Mouse (Mus musculus) limb, embryonic 11.5 days (tissue): ENCODE measurements around the gene Tmprss9. TPM values are rescaled to one million over a fixed set of nuclear protein-coding genes. Genes with fewer than 3 reads are reported as not detected.
A peak's percentile ranks its signal among the peaks of the same experiment; 100 is the strongest.

Experiments used
- ATAC-seq: fragments of 200-750 bp; cut with Nextera tagmentation; 2 replicates; pipeline ENCODE4 v1.8.0; 2017; ENCODE audit warnings: low read depth; ENCODE audit not compliant: insufficient number of reproducible peaks, low FRiP score, low TSS enrichment
- DNase-seq: peaks from one replicate; pipeline ENCODE4 v3.0.0-alpha.2; 2015; ENCODE audit warnings: low spot score
- H3K27ac ChIP-seq: fragments of 300-500 bp; sonication (generic); replicated peaks from 2 replicates; pipeline ENCODE4 v1.5.1; 2014; ENCODE audit warnings: low read depth, mild to moderate bottlenecking, low read length
- H3K27me3 ChIP-seq: fragments of 300-500 bp; sonication (generic); 2 replicates; pipeline ENCODE4 v1.6.1; 2014; ENCODE audit warnings: mild to moderate bottlenecking, low read length, mixed read lengths; ENCODE audit not compliant: control insufficient read depth, insufficient read depth
- H3K36me3 ChIP-seq: fragments of 300-500 bp; sonication (generic); 2 replicates; pipeline ENCODE4 v1.6.1; 2014; ENCODE audit warnings: mild to moderate bottlenecking, low read length, moderate library complexity, mixed read lengths; ENCODE audit not compliant: control insufficient read depth, insufficient read depth
- H3K4me1 ChIP-seq: fragments of 300-500 bp; sonication (generic); 2 replicates; pipeline ENCODE4 v1.6.1; 2014; ENCODE audit warnings: low read length, mixed read lengths; ENCODE audit not compliant: control insufficient read depth, insufficient read depth
- H3K4me2 ChIP-seq: fragments of 300-500 bp; sonication (generic); 2 replicates; pipeline ENCODE4 v1.6.1; 2014; ENCODE audit warnings: low read depth, mild to moderate bottlenecking, moderate library complexity; ENCODE audit not compliant: severe bottlenecking
- H3K4me3 ChIP-seq: fragments of 300-500 bp; sonication (generic); 2 replicates; pipeline ENCODE4 v1.5.1; 2014; ENCODE audit warnings: low read depth, low read length
- H3K9ac ChIP-seq: fragments of 300-500 bp; sonication (generic); 2 replicates; pipeline ENCODE4 v1.6.1; 2014; ENCODE audit warnings: mild to moderate bottlenecking, low read length
- H3K9me3 ChIP-seq: fragments of 300-500 bp; sonication (generic); 2 replicates; pipeline ENCODE4 v1.6.1; 2016; ENCODE audit warnings: low read length; ENCODE audit not compliant: control insufficient read depth
- WGBS: fragments of 180-500 bp; shearing (Covaris S2); extraction: QIAGEN DNeasy Blood & Tissue Kit; methylation state at CpG from one replicate; pipeline ENCODE4 v1.1.7; 2014; 5-methylcytosine and 5-hydroxymethylcytosine counted together
- polyA plus RNA-seq: library from polyadenylated mRNA; unstranded; fragments of >200 nt; fragmentation: Nextera tagmentation; extraction: Ambion mirVana; gene quantifications from 2 replicates; pipeline ENCODE4 v1.2.1, GENCODE M21; 2014

Tmprss9 gene
- polyA plus RNA-seq, 1 experiment from 2014 or later, result not detected

DNA sequence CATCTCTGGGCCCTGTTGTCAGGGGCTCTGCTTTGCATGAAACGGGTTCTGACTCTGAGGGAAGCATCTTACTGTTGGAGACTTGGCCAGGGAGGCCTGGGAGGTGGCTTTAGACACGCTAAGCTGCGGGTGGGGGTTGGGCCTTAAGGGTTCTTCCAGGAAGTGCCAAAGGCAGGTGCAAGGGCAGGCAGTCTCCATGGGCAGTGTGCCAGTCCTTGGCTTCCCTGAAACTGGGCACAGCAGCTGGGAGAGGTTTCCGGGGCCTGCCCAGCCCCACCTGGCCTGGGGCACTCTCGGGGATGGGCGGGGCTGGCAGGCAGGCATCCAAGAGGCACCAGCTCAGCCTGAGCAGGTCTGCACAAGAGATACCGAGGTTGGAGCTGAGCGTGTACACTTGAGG, 66.0 kb downstream of the Tmprss9 start:
- Histone ChIP-seq H3K27ac (no peak overlapping the region), H3K9ac (no peak overlapping the region), H3K4me1 (peaks cover 72% of the 10 kb centered on the region), H3K27me3 (peaks cover 21% of the 10 kb centered on the region), H3K4me2 (no peak overlapping the region), H3K36me3 (no peaks in the 10 kb centered on the region), H3K4me3 (no peak overlapping the region), H3K9me3 (no peaks in the 10 kb centered on the region)
- DNase-seq (no peak), ATAC-seq (no peak)
- WGBS, result 35% methylated on average over 8 of the region's 8 CpGs

- 10% methylated on average over 15 of the region's 15 CpGs for WGBS
- H3K27me3 ChIP-seq, result peaks cover 9% of the 10 kb centered on the region; the same call in 1 of the 2 replicates
- ATAC-seq (peak; percentile 32; the same call in 1 of the 2 replicates), DNase-seq (peak; percentile 50)
- H3K4me3 ChIP-seq, result peak overlapping the region; percentile 30; the same call in 1 of the 2 replicates
- peak overlapping the region; percentile 63 for H3K4me2 ChIP-seq
- H3K9me3 ChIP-seq, result no peaks in the 10 kb centered on the region
- no peaks in the 10 kb centered on the region for H3K36me3 ChIP-seq
- no peak overlapping the region for H3K27ac ChIP-seq
- no peak overlapping the region; the same call in 1 of the 2 replicates for H3K9ac ChIP-seq
- peaks cover 58% of the 10 kb centered on the region for H3K4me1 ChIP-seq
Measured at GRCm38 (mm10) chr10:80938831-80939550, 67.3 kb downstream of the Tmprss9 start.

DNA sequence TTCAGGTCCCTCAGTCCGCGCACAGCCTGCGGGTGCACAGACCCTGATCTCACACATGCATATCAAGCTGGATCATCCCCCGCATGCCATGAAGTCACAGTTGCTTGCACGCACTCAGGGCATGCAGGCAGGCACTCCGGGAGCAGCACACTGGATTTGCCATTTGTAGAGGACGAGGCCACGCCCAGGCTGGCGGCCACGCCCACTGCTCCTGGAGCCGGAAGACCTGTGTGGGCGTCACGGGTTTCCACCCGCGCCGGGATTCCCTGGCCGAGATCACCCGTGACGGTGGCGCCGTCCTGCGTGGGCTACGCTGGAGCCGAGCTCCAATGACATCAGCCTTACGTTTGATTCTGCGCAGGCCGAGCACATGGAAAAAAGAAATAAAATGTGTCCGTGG, 68.0 kb downstream of the Tmprss9 start:
- Histone ChIP-seq H3K9me3 (no peaks in the 10 kb centered on the region), H3K4me1 (peaks cover 53% of the 10 kb centered on the region)

DNA sequence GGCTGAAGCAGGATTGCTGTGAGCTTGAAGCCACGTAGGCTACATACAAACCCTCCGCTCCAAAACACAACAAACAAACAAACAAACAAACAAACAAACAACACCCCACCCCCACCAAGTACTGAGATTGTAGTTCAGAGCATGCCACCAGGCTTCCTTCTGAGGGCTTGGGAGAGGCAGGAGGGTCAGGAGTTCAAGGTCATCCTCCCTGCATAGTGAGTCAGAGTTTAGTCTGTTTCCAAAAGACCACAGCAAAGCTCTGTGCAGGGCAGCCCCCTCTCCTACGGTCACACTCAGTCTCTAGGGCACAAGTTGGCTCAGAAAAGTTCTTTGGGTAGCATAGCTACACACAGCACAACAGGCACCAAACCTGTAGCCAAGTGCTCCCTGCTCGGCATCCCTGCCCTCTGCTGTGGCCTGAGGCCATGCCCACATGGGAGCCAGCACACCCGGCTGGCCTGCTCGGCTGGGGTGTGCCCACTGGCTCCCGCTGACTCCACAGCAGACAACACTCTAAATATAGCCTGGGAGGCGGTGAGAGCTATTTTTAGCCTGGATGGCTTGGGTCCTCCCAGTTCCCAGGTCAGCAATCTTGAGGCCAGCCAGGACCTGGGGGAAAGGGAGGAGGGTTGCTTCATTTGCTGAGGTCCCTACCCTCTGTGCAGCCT, 68.8 kb downstream of the Tmprss9 start:
- H3K4me1 ChIP-seq, result peaks cover 49% of the 10 kb centered on the region

More for the DNA sequence above, 68.0 kb downstream of the Tmprss9 start:
- H3K4me2 ChIP-seq, result peak overlapping the region; percentile 63
- H3K27me3 ChIP-seq, result peaks cover 3% of the 10 kb centered on the region; the same call in 1 of the 2 replicates
- WGBS, result 7% methylated on average over 28 of the region's 28 CpGs
- no peaks in the 10 kb centered on the region for H3K36me3 ChIP-seq
- H3K27ac ChIP-seq, result no peak overlapping the region
- peak overlapping the region; percentile 30 for H3K4me3 ChIP-seq
- DNase-seq (peak; percentile 88), ATAC-seq (no peak; the same call in 1 of the 2 replicates)
- H3K9ac ChIP-seq, result peak overlapping the region; percentile 36

DNA sequence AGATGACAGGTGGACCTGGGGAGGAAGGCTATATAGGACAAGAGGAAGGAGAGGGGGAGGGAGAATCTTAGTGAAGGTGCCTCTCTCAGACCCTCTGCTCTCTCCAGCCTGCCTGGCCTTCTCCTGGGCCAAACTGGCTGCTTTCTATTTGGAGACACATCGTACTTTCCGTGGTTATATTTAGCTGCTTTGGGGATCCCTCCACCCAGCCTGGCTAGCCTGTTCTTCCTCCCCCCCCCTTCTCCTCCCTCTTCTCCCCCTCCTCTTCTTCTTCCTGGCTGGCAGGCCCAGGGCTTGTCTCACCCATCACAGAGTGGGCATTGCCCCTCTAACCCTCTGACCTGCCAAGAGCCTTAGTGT, 69.3 kb downstream of the Tmprss9 start:
- 63% methylated on average over 2 of the region's 2 CpGs for WGBS
- Histone ChIP-seq H3K4me3 (no peak overlapping the region), H3K4me2 (no peak overlapping the region), H3K27me3 (0 out of 2 replicates have a peak, but pooled peaks cover 3% of the 10 kb centered on the region), H3K4me1 (peaks cover 44% of the 10 kb centered on the region), H3K9ac (no peak overlapping the region), H3K36me3 (no peaks in the 10 kb centered on the region), H3K27ac (no peak overlapping the region), H3K9me3 (no peaks in the 10 kb centered on the region)
- DNase-seq (no peak), ATAC-seq (no peak)

More for the DNA sequence above, 68.8 kb downstream of the Tmprss9 start:
- ATAC-seq, result no peak
- 44% methylated on average over 8 of the region's 8 CpGs for WGBS
- 0 out of 2 replicates have a peak, but pooled peaks cover 3% of the 10 kb centered on the region for H3K27me3 ChIP-seq
- no peak overlapping the region for H3K27ac ChIP-seq
- H3K36me3 ChIP-seq, result no peaks in the 10 kb centered on the region
- peak overlapping the region; percentile 63; the same call in 1 of the 2 replicates for H3K4me2 ChIP-seq
- no peak for DNase-seq
- no peak overlapping the region for H3K9ac ChIP-seq
- no peaks in the 10 kb centered on the region for H3K9me3 ChIP-seq
- no peak overlapping the region for H3K4me3 ChIP-seq

DNA sequence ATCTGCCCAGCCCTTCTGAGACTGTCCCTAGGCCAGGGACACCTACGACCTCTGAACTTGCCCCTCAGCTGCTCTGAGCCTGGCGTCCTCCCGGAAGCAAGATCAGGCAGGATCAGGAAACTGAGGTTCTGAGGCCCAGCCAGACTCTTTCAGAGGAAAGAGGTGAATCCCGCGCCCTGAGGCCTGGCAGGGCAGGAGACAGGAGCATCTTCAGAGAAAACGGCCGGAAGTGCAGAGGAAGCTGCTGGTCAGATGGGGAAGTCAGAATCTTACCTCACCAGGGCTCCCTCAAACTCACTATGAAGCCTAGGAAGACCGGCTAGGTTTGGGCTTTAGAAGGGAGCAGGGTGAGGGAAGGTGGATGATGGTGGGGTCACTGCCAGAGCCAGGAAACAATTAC, 71.3 kb downstream of the Tmprss9 start:
- DNase-seq (no peak), ATAC-seq (no peak)
- Histone ChIP-seq H3K27me3 (no peaks in the 10 kb centered on the region), H3K4me3 (no peak overlapping the region), H3K4me2 (no peak overlapping the region), H3K27ac (no peak overlapping the region), H3K9ac (no peak overlapping the region), H3K36me3 (no peaks in the 10 kb centered on the region), H3K9me3 (no peaks in the 10 kb centered on the region), H3K4me1 (peaks cover 26% of the 10 kb centered on the region)
- WGBS, result 45% methylated on average over 8 of the region's 8 CpGs

GRCm38 (mm10) chr10:80943701-80944100, 72.1 kb downstream of the Tmprss9 start:
- no peaks in the 10 kb centered on the region for H3K9me3 ChIP-seq
- peaks cover 20% of the 10 kb centered on the region for H3K4me1 ChIP-seq
- DNase-seq, result no peak

DNA sequence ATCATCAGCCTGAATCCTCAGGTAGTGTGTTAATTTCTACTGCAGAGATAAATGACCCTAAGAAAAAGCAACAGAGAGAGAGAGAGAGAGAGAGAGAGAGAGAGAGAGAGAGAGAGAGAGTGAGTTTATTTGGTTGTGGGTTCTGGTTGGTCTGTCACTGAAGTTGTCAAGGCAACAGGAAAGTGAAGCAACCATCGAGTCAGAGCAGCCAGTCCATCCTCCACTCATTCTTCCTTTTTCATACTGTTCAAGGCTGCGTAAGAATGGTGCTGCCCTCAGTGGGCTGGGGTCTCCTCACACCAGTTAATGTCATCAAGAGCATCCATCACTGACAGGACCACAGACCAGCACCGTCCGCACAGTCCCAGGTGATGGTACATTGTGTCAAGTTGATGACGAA, 72.6 kb downstream of the Tmprss9 start:
- Histone ChIP-seq H3K27ac (no peak overlapping the region), H3K27me3 (no peaks in the 10 kb centered on the region), H3K4me1 (peaks cover 15% of the 10 kb centered on the region), H3K9me3 (no peaks in the 10 kb centered on the region), H3K9ac (no peak overlapping the region), H3K4me2 (no peak overlapping the region), H3K36me3 (no peaks in the 10 kb centered on the region), H3K4me3 (no peak overlapping the region)
- DNase-seq (no peak), ATAC-seq (no peak)
- WGBS, result 85% methylated on average over 5 of the region's 5 CpGs

More at GRCm38 (mm10) chr10:80943701-80944100, 72.1 kb downstream of the Tmprss9 start:
- Histone ChIP-seq H3K36me3 (no peaks in the 10 kb centered on the region), H3K4me2 (no peak overlapping the region), H3K9ac (no peak overlapping the region; the same call in 1 of the 2 replicates), H3K27ac (no peak overlapping the region), H3K27me3 (no peaks in the 10 kb centered on the region), H3K4me3 (no peak overlapping the region)
- ATAC-seq, result no peak
- 89% methylated on average over 9 of the region's 9 CpGs for WGBS
